Mouse (Mus musculus): ENCODE data around the gene Btbd7. TPM values are rescaled to one million over a fixed set of nuclear protein-coding genes. Genes with fewer than 3 reads are reported as not detected.

Gene Btbd7
- polyA plus RNA-seq, 1 experiment, result 7.3 TPM

DNA sequence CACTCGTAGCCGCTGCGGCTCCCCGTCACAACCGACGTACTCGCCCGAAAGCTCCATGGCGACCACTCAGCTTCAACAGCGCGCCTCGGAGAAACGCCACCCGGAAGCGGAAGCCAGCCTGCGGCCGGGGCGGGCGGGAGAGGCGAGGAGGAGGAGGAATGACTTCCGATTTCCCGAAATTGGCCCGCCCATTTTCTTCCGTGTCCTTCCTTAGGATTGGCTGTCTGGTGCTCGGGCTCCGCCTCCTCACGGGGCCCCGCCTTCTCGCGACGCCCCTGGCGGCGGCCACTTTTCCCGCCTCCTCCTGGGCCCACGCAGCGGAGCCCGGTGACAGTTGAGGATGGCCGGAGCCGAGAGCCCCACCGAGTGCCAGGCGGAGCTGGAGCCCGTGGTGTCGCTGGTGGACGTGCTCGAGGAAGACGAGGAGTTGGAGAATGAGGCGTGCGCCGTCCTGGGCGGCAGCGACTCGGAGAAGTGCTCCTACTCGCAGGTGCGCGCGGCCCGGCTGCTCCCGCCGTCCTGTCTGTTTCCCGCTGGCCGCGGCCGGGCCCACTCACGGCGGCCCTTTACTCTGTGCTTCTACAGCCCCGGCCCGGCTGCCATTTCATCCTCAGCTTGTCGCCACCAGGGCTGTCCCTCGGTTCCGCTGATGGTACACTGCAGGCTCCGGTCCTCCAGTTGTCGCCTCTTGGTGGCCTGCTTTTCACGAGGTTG lies 120.4 kb downstream of the Btbd7 start, which contains the start of the genes Gm28051, Gon7 and Ubr7:
Gene Gm28051, minus strand, starts transcription at position 77 of the 714 bp plus-strand sequence.
Gene Gon7, minus strand, starts transcription at position 115 of the 714 bp plus-strand sequence.
Gene Ubr7, plus strand, starts transcription at position 279 of the 714 bp plus-strand sequence.
- Histone ChIP-seq H3ac (ENCODE audit: control insufficient read depth, insufficient read length, low read depth) (peak within 1 kb of the TSS; percentile 82), H3K36me3 (ENCODE audit: control insufficient read depth, insufficient read depth) (peaks cover 6% of the 10 kb centered on the region), H3K79me3 (ENCODE audit: low read depth) (peaks cover 61% of the 10 kb centered on the region), H3K79me2 (ENCODE audit: control insufficient read depth, insufficient read depth) (peaks cover 85% of the 10 kb centered on the region), H3K4me3 (ENCODE audit: insufficient read depth, poor library complexity, severe bottlenecking) (peak within 1 kb of the TSS; percentile 79), H3K27me3 (ENCODE audit: control insufficient read depth, insufficient read depth, insufficient read length) (no peaks in the 10 kb centered on the region)
- TF ChIP-seq MYOG (IDR thresholded peaks at IDR 0.05; ENCODE audit: control insufficient read depth, extremely low read depth, insufficient read length), result no peak
- TF ChIP-seq FOSL1 (IDR thresholded peaks at IDR 0.05; ENCODE audit: insufficient read depth, low read length, poor library complexity, severe bottlenecking), result no peak
- TF ChIP-seq CEBPB (IDR thresholded peaks at IDR 0.05; ENCODE audit: low read depth), result no peak
- peak; percentile 50 for TF ChIP-seq MAX (IDR thresholded peaks at IDR 0.05)
- TF ChIP-seq CTCF (IDR thresholded peaks at IDR 0.05; ENCODE audit: control insufficient read depth, insufficient read depth, insufficient read length), result no peak
- no peak for TF ChIP-seq USF1 (IDR thresholded peaks at IDR 0.05; ENCODE audit: low read depth)
- no peak for TF ChIP-seq MYOD1 (IDR thresholded peaks at IDR 0.05; ENCODE audit: control insufficient read depth, insufficient read length, low read depth)

DNA sequence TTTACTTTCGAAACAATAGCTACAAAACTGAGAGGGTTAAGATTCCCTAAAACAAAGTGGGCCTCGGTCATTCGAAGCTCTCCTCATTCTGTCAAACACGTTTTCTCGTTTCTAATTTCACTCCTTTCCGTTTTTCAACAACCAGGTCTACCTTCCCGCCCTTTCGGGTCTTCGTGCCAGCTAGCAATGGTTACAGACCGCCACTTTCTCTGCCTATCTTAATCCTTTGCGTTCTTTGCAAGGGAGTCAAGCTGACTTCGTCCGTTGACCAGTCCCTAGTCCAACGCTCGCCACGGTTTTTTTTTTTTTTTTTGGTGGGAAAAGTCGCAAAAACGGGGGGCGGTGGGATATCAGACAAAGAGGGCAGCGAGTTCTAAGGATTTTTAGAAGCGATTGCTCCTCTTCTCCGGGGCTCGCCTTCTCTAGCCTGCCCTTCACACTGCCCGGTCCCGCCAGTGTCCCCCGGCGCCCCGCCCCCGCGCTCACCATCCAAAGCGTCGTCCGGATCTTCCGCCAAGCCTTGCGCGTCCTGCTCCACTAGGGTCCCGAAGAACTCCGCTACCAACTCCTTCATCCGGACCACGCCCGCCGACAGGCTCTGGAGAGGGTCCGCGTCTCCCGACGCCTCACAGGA lies 121.1 kb downstream of the Btbd7 start:
- Histone ChIP-seq H3K27me3 (ENCODE audit: control insufficient read depth, insufficient read depth, insufficient read length) (no peaks in the 10 kb centered on the region), H3K36me3 (ENCODE audit: control insufficient read depth, insufficient read depth) (peaks cover 6% of the 10 kb centered on the region), H3K79me2 (ENCODE audit: control insufficient read depth, insufficient read depth) (peaks cover 91% of the 10 kb centered on the region), H3K4me3 (ENCODE audit: insufficient read depth, poor library complexity, severe bottlenecking) (peak overlapping the region; percentile 79), H3K79me3 (ENCODE audit: low read depth) (peaks cover 68% of the 10 kb centered on the region), H3ac (ENCODE audit: control insufficient read depth, insufficient read length, low read depth) (peak overlapping the region; percentile 72)
- TF ChIP-seq MAX (IDR thresholded peaks at IDR 0.05) (no peak), CTCF (IDR thresholded peaks at IDR 0.05; ENCODE audit: control insufficient read depth, insufficient read depth, insufficient read length) (no peak), CEBPB (IDR thresholded peaks at IDR 0.05; ENCODE audit: low read depth) (no peak), FOSL1 (IDR thresholded peaks at IDR 0.05; ENCODE audit: insufficient read depth, low read length, poor library complexity, severe bottlenecking) (no peak), MYOD1 (IDR thresholded peaks at IDR 0.05; ENCODE audit: control insufficient read depth, insufficient read length, low read depth) (no peak), MYOG (IDR thresholded peaks at IDR 0.05; ENCODE audit: control insufficient read depth, extremely low read depth, insufficient read length) (no peak), USF1 (IDR thresholded peaks at IDR 0.05; ENCODE audit: low read depth) (no peak)

DNA sequence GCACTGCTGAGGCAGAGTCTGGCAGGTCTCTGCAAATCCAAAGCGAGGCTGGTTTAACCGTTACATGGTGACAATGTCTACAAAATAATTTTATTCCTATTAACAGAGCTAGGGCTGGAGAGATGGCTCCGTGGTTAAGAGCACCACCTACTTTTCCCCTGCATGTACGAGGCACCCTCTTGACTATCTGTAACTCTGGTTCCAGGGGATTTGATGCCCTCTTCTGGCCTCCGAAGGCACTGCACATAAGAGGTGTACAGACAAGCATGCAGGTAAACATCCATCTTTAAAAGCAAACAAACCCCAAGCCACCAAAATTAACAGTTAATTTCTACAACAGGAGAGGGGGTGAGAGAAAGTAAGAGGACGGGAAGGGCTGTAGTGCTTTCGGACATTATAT lies 122.0 kb downstream of the Btbd7 start:
- H3ac ChIP-seq (ENCODE audit: control insufficient read depth, insufficient read length, low read depth), result no peak overlapping the region
- H3K79me2 ChIP-seq (ENCODE audit: control insufficient read depth, insufficient read depth), result peaks cover 95% of the 10 kb centered on the region
- H3K27me3 ChIP-seq (ENCODE audit: control insufficient read depth, insufficient read depth, insufficient read length), result no peaks in the 10 kb centered on the region
- TF ChIP-seq CEBPB (IDR thresholded peaks at IDR 0.05; ENCODE audit: low read depth), result no peak
- TF ChIP-seq USF1 (IDR thresholded peaks at IDR 0.05; ENCODE audit: low read depth), result no peak
- no peak for TF ChIP-seq MAX (IDR thresholded peaks at IDR 0.05)
- TF ChIP-seq MYOD1 (IDR thresholded peaks at IDR 0.05; ENCODE audit: control insufficient read depth, insufficient read length, low read depth), result no peak
- TF ChIP-seq MYOG (IDR thresholded peaks at IDR 0.05; ENCODE audit: control insufficient read depth, extremely low read depth, insufficient read length), result no peak
- TF ChIP-seq CTCF (IDR thresholded peaks at IDR 0.05; ENCODE audit: control insufficient read depth, insufficient read depth, insufficient read length), result no peak
- no peak for TF ChIP-seq FOSL1 (IDR thresholded peaks at IDR 0.05; ENCODE audit: insufficient read depth, low read length, poor library complexity, severe bottlenecking)
- H3K36me3 ChIP-seq (ENCODE audit: control insufficient read depth, insufficient read depth), result peaks cover 2% of the 10 kb centered on the region
- H3K4me3 ChIP-seq (ENCODE audit: insufficient read depth, poor library complexity, severe bottlenecking), result peak overlapping the region; percentile 79
- peaks cover 76% of the 10 kb centered on the region for H3K79me3 ChIP-seq (ENCODE audit: low read depth)

DNA sequence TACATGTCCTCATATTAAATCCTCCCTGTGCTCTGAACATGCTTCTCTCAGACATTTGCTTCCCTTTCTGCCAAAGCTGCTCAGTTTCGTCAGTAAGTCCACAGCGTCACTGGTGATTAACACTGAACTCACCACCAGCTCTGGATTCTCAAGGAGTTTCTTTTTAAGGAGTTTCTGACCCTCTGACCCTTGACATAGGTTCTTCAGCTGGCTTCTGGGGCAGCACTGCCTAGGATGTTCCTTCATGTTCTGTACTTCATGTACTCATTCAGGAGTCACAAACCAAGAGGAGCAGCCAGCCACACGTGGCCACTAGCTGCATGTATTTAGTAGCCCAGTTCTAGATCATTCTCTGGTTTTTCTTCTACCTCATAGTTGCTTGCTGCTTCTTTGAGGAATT lies 130.0 kb downstream of the Btbd7 start:
- Histone ChIP-seq H3K4me3 (ENCODE audit: insufficient read depth, poor library complexity, severe bottlenecking) (no peak overlapping the region), H3ac (ENCODE audit: control insufficient read depth, insufficient read length, low read depth) (no peak overlapping the region), H3K36me3 (ENCODE audit: control insufficient read depth, insufficient read depth) (peaks cover 16% of the 10 kb centered on the region), H3K79me2 (ENCODE audit: control insufficient read depth, insufficient read depth) (peaks cover 99% of the 10 kb centered on the region), H3K79me3 (ENCODE audit: low read depth) (peaks cover 72% of the 10 kb centered on the region), H3K27me3 (ENCODE audit: control insufficient read depth, insufficient read depth, insufficient read length) (no peaks in the 10 kb centered on the region)
- TF ChIP-seq MYOG (IDR thresholded peaks at IDR 0.05; ENCODE audit: control insufficient read depth, extremely low read depth, insufficient read length) (no peak), USF1 (IDR thresholded peaks at IDR 0.05; ENCODE audit: low read depth) (no peak), MYOD1 (IDR thresholded peaks at IDR 0.05; ENCODE audit: control insufficient read depth, insufficient read length, low read depth) (no peak), CEBPB (IDR thresholded peaks at IDR 0.05; ENCODE audit: low read depth) (no peak), MAX (IDR thresholded peaks at IDR 0.05) (no peak), FOSL1 (IDR thresholded peaks at IDR 0.05; ENCODE audit: insufficient read depth, low read length, poor library complexity, severe bottlenecking) (no peak), CTCF (IDR thresholded peaks at IDR 0.05; ENCODE audit: control insufficient read depth, insufficient read depth, insufficient read length) (no peak)

DNA sequence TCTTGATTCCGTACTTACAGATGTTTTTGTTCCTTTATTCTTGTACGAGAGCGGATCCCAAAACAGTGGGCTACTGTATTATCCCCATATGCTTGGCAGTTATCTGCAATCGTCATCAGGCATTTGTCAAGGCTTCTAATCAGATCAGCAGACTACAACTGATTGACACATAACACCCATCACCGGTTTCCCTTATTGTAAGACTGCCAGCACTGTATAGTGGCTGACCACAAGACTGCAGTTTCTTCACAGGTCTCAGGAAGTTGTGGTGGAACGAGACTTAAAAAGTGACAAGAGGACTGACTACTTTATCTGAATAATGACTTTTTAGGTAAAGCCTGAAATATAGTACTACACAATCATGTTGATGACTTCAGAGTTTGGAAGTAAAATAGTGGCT lies 133.4 kb downstream of the Btbd7 start:
- Histone ChIP-seq H3K36me3 (ENCODE audit: control insufficient read depth, insufficient read depth) (peaks cover 28% of the 10 kb centered on the region), H3ac (ENCODE audit: control insufficient read depth, insufficient read length, low read depth) (no peak overlapping the region), H3K79me3 (ENCODE audit: low read depth) (peaks cover 42% of the 10 kb centered on the region), H3K4me3 (ENCODE audit: insufficient read depth, poor library complexity, severe bottlenecking) (no peak overlapping the region), H3K79me2 (ENCODE audit: control insufficient read depth, insufficient read depth) (peaks cover 76% of the 10 kb centered on the region), H3K27me3 (ENCODE audit: control insufficient read depth, insufficient read depth, insufficient read length) (no peaks in the 10 kb centered on the region)
- no peak for TF ChIP-seq FOSL1 (IDR thresholded peaks at IDR 0.05; ENCODE audit: insufficient read depth, low read length, poor library complexity, severe bottlenecking)
- no peak for TF ChIP-seq CTCF (IDR thresholded peaks at IDR 0.05; ENCODE audit: control insufficient read depth, insufficient read depth, insufficient read length)
- no peak for TF ChIP-seq MAX (IDR thresholded peaks at IDR 0.05)
- no peak for TF ChIP-seq MYOG (IDR thresholded peaks at IDR 0.05; ENCODE audit: control insufficient read depth, extremely low read depth, insufficient read length)
- no peak for TF ChIP-seq MYOD1 (IDR thresholded peaks at IDR 0.05; ENCODE audit: control insufficient read depth, insufficient read length, low read depth)
- TF ChIP-seq USF1 (IDR thresholded peaks at IDR 0.05; ENCODE audit: low read depth), result no peak
- no peak for TF ChIP-seq CEBPB (IDR thresholded peaks at IDR 0.05; ENCODE audit: low read depth)

Measured in C2C12 (cell line).